ENCODE assay signal across 13 mouse cellular contexts in the genomic region with DNA sequence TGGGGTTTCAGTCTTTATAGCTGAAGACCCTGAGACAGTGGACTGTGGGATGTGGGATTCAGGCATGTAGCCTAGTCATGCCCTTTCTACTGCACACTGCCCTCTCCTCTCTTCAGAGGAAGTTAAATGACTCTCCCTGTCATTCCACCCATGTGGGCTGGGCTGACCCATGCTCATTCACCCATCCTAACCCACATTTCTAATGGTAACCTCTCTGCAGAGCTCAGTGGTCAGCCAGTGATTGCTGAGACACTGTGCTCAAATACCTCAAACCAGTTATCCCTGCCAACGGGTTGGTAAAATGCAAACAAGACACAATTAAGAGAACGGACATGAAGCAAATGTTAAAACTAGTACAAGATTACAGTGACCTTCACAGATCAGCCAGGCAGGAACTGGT. TPM values are rescaled to one million over a fixed set of nuclear protein-coding genes. Genes with fewer than 3 reads are reported as not detected.
DNase-seq lines count a peak whose midpoint lies in the region; ATAC-seq lines count a peak whose summit lies in the region.
"Had no signal": no experiment of that assay in that cellular context is flagged by ENCODE, and none has a peak within 500 bp of the region (broad histone marks: within the 10 kb centered on the region; RNA-seq: fewer than 3 reads in every experiment).

No protein-coding gene starts in this region.

- H3K27ac ChIP-seq in kidney, embryonic 16.5 days (ENCODE audit: low read length), result 0 out of 2 replicates have a peak overlapping the region, but pooled peaks have one; percentile 12

- no peak overlapping the region for H3K4me3 ChIP-seq in kidney, embryonic 16.5 days (ENCODE audit: low read length)
- H3K4me3 ChIP-seq: limb, embryonic 10.5 days had no signal

- WGBS in kidney, embryonic 16.5 days, result 16% methylated on average over 2 of the region's 2 CpGs

- ATAC-seq in granulocyte monocyte progenitor cell, adult 5-6 weeks (replicated peaks; ENCODE audit: poor library complexity, severe bottlenecking), result 0 out of 2 replicates have a peak, but pooled peaks have one; percentile 9
- peak; percentile 73 for ATAC-seq in kidney, embryonic 16.5 days (ENCODE audit: low FRiP score, low TSS enrichment)
- ATAC-seq in monocyte, adult 5-6 weeks (replicated peaks; ENCODE audit: insufficient number of reproducible peaks, low FRiP score, low TSS enrichment, poor library complexity, severe bottlenecking), result peak; percentile 20; the same call in 1 of the 2 replicates
- ATAC-seq: forebrain, embryonic 14.5 days had no signal

- H3K4me2 ChIP-seq in kidney, embryonic 16.5 days (replicated peaks; ENCODE audit: low read depth, low read length), result no peak overlapping the region

- H3K36me3 ChIP-seq in kidney, embryonic 16.5 days (ENCODE audit: insufficient read depth, low read length), result no peaks in the 10 kb centered on the region

- peak; percentile 31 for DNase-seq in kidney, adult 11 months
- no peak for DNase-seq in kidney, postnatal 10 days
- no peak for DNase-seq in spleen, adult 18-20 months
- DNase-seq in heart, postnatal 25 days (ENCODE audit: low spot score), result no peak
- no peak for DNase-seq in left cerebral cortex, adult 9 months (ENCODE audit: low spot score in 2 of 2)
- DNase-seq: cerebellum, postnatal 10 days; heart, postnatal 10 days; thymus, postnatal 36 days had no signal

- H3K27me3 ChIP-seq in kidney, embryonic 16.5 days (ENCODE audit: insufficient read depth, low read length), result no peaks in the 10 kb centered on the region

- peaks cover 33% of the 10 kb centered on the region for H3K4me1 ChIP-seq in kidney, embryonic 16.5 days (ENCODE audit: insufficient read depth, low read length)

- H3K9me3 ChIP-seq in kidney, embryonic 16.5 days (ENCODE audit: low read length), result no peaks in the 10 kb centered on the region
- H3K9me3 ChIP-seq: limb, embryonic 10.5 days had no signal

- intact Hi-C loops in heart, postnatal 25 days (cut with DNase I), result no loop called here

- no peak overlapping the region for H3K9ac ChIP-seq in kidney, embryonic 16.5 days (replicated peaks; ENCODE audit: low read length)

RNA-seq across cellular contexts. Expression of a gene that starts 39.9 kb away (rescaled TPM):
- total RNA-seq in granulocyte monocyte progenitor cell, adult 5-6 weeks (2014; fragmentation: Nextera tagmentation), result 25.7 and 31.0 TPM in 2 replicates
- 26.8 and 38.7 TPM in 2 replicates for total RNA-seq in granulocyte monocyte progenitor cell, adult 5-6 weeks (2017)
- polyA plus RNA-seq in kidney, embryonic 16.5 days (2015; fragmentation: Nextera tagmentation; extraction: Ambion mirVana), result 16.6 and 18.7 TPM in 2 replicates
- total RNA-seq in monocyte, adult 5-6 weeks (2017), result 90.8 to 94.9 TPM (median 92.1 TPM) in 3 replicates
- 10 to 100 TPM; 24.9 to 26.3 TPM for total RNA-seq in heart, postnatal 25 days (2021)

Comparison
In these comparisons a context has a peak if more than half of its experiments do, and no peak if none do; other contexts are left out.
1. ATAC-seq: peak in every context shown above with its lines; median percentile 73 in kidney, embryonic 16.5 days; 20 in monocyte, adult 5-6 weeks; 9 in granulocyte monocyte progenitor cell, adult 5-6 weeks.